Mouse (Mus musculus) CD8-positive naive resting alpha-beta T cell, adult 2 months (primary cell): Measurements from ENCODE around the gene Fto.

Experiments
- DNase-seq, 2 experiments: peaks; one replicate each; pipeline ENCODE4 v3.0.0; 2022; ENCODE audit warnings: low read depth in 2 of 2, low spot score in 2 of 2

The Fto gene

DNA sequence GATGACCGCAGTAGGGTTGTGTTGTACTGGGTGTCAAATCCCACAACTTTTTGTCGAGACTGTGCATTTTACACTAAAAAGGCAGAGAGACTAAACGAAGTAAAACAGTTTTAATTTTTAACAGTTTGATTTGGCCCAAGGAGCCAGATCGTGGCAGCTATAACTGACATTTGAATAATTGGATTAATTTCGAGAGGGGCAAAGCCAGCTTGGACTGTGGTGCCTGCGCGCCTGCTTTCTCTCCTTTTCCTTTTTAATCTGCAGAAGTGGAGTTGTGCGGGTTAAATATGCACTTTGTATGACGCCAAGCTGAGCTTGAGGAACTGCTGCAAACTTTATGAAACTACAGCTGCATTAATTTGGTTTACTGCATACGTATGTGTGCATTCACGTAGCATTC, 239.3 kb downstream of the Fto start:
- no peak for DNase-seq

GRCm38 (mm10) chr8:91553387-91553786, 240.1 kb downstream of the Fto start:
- no peak for DNase-seq

- no peak for DNase-seq
Measured at GRCm38 (mm10) chr8:91557041-91557587, 243.8 kb downstream of the Fto start.

DNA sequence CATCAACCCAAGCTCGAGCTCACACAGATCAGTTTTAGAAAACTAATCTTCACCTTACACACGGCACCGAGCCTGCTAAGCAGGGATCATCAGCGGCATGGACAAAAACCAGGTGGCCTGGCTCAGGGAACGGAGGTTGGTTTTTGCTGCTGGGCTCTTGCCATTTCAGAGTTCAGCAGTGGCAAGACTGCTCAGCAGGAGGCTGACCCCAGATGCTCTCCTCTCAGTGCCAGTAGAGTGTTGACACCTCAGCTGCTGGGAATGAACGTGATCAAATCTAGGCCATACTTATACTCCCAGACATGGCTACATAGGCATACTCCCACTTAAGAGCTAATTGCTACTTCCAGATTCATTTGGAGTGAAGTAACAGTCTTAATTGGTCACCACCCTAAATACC, 245.1 kb downstream of the Fto start:
- DNase-seq = no peak

DNA sequence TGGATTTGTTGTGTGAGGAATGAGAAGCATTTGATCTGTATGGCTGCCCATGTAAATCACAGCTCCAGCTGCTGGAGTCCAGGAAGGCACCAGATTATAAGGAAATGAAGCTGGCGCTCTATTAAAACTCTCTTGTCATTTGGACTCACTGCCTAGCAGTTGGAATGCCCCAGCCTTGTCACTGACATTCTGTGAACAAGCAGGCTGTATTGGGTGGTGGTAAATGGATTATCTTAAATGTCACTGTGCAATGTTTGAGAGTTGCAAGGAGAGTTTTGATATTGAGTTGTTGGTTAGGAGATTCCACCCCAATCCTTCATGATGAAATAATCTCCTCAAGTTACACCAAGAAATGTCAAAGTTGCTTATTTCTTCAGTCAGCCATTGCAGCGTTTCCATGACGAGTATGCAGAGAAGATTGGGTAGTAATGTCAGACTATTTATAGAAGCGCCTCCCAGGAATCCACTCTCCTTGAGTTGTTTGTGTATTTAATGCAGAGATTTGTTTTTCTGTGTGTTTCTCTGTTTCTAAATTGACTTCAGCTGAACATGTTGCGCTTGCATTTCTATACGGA, 246.8 kb downstream of the Fto start:
- no peak for DNase-seq

- no peak for DNase-seq
Measured at GRCm38 (mm10) chr8:91561241-91561640, 247.9 kb downstream of the Fto start.

DNA sequence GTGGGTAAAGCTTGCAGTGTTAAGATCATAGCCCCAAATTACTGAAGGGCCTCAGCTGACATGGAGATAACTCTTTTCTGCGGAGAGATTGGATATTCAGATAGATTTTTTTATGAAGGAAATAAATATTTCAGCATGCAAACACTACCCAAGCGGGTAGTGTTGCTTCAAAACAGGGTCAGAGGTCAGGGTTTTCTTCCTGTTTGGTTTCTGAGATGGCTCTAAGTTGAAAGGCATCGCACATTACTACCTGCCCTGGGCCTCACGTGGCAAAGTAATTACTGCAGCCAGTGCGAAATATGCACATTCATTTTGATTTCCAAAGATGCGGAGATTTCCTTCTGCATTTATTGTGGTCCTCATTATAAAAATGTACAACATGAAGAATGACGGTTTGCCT, 249.3 kb downstream of the Fto start:
- DNase-seq = no peak

GRCm38 (mm10) chr8:91563326-91563725, 250.0 kb downstream of the Fto start:
- no peak for DNase-seq

DNA sequence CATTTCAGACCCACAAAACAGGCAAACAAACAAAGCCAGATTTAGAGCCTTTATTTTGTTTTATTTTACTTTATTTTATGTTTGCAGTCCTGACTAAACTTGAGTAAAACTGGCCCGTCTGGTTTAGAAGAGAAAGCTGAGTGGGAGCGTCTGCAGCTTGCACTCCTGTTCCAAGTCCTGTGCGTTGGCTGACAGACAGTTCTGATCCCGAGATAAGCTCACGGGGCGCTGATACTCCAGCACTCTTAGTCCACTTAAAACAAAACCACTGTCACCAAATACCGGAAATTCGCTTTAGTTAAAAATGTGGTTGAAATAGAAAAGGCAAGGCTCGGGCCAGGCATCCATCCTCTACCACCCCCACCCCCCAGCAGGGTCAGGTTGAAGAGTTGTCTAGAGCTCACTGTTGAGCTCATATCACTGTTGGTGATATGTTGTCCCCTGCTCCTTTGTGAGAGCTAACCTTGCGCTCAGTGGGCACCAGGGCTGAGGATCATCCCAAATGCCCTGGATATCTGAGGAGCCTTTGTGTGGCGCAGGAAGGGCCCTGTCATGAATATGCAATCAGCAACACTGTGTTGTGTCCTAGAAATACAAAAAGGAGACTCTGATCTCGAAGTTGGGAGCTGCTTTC, 252.7 kb downstream of the Fto start:
- no peak for DNase-seq

GRCm38 (mm10) chr8:91566503-91566869, 253.2 kb downstream of the Fto start:
- no peak for DNase-seq

DNA sequence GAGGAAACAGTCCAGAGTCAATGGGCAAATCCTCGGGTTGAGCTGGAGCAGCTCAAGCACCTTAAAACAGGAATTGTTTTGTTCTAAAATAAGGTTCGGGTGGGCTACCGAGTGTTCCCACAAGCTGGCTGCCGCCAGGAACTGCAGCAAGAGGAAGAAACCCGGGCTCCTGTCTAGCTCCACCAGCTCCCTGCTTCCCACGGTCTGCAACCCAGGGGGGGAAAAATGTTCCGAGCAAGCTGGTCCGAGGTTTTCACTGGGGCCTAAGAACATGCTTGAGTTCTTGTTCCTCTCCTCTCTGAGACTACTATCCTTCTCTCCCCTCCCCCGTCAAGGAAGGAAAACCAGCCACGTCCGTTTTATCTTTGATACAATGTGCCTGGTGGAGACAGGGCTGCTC, 256.5 kb downstream of the Fto start:
- no peak for DNase-seq

- DNase-seq = no peak
Measured at GRCm38 (mm10) chr8:91570809-91571208, 257.5 kb downstream of the Fto start.

- DNase-seq = no peak
Measured at GRCm38 (mm10) chr8:91571978-91572377, 258.7 kb downstream of the Fto start.

DNA sequence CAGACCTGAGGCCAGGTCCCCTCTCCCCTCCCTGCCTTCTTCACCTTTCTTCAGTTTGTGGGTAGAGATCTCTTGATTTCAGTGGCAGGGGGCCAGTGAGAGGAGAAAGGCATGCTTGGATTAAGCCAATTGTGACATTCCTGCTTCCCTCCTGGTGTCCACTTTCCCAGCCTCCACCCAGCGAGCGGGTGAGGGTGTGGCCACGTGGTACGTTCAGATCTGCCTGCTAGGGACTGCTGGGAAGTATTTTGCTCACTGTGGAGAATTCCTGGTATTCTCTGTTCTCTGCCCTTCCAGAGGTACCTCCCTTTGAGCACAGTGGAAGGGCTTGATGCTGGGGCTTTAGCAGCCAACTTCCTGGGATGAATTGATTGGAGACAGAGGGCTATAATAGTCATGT, 259.3 kb downstream of the Fto start:
- DNase-seq = no peak

DNA sequence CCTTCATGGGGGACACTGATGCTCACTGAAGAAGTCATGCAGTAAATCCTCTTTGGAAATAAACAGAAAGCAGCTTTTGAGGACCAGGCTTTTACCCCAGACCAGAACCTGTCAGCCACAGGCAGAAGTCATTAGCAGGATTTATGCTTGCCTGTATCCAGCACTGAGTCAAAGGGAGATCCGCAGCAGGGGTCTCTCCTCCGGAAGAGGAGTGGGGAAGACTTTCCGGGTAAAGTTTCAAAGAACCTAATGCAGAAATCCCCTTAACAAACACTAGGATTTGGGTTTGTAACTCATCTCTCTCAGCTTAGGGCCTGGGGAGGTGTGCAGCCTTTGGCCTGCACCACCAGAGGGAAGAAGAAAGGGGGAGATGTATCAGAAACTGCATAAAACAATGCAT, 262.3 kb downstream of the Fto start:
- DNase-seq = no peak

GRCm38 (mm10) chr8:91576086-91576917, 263.0 kb downstream of the Fto start:
- no peak for DNase-seq

- no peak for DNase-seq
Measured at GRCm38 (mm10) chr8:91576918-91577241, 263.6 kb downstream of the Fto start.

- no peak for DNase-seq
Measured at GRCm38 (mm10) chr8:91577605-91578004, 264.3 kb downstream of the Fto start.

DNA sequence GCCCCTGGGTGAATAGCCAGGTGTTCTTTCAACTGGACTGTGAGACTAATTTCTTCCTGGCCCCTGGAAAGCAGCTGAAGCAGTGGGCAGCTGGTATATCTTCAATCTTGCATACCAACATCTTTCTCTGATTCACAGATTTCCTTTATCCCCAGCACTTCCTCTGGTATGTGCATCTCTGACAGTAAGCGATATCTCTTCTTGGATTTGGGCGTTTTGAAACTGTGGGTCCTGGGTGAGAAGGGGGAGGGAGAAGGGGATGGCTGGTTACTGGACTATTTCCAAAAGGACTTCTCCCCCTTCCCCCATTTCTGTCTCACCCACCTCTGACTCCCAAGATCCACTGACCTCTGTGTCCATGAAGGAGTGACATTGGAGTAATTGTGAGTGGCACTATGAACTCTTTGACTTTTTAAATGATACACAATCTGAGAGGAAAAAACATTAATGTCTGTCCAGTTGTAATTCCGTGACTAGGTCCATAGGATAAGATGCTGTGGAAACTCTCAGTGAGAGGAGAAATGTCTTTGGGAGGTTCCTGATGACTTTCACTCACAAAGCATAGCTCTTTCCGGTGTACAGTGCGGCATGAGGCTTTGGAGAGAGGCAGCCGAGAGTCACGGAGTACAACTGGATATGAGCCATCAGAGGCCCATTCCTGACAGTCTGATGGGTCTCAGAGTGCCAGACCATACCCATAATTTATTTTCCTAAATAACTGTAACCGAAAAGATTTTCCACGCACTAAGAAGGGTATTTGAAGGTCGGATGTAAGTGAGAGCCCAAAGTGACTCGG, 271.5 kb downstream of the Fto start:
- no peak for DNase-seq

DNA sequence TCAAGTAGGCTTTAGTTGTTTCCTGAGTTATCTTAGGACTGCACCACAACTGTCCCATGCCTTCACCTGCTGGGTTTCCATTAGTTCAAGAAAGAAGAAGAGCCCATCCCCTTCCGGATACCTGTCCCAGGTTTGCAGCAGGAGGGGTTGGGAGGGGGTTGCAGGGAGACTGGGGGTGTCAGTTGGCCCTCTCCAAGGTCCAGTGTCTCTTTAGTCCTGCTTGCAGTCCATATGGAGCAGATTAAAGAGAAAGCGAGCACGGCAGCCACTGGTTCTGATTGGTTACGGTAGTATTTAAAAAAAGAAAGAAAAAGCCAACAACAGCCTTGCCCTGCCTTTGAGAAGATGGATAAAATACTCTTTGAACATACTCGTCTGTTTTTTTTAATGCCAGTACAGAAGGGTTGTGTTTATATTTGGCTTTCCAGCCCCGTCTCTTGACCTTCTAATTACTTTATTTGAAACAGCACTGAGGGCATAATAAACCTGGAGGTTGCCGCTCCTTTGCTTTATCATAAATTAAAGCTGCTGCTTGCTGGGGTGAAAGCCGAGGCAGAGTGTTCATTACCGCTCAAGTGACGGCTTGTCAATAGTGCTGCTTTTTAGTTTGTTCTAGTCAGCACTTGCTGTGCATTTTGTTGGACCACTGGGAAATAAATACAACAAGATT, 279.2 kb downstream of the Fto start:
- DNase-seq = no peak

- no peak for DNase-seq
Measured at GRCm38 (mm10) chr8:91593202-91593781, 280.0 kb downstream of the Fto start.
